Mouse (Mus musculus): Measurements from ENCODE around the gene Tgds.
"Not testable (repeated sequence)": the region's sequence is repeated elsewhere in the genome, so short reads cannot be mapped to it uniquely, and the experiment has no call there.

Tgds gene

DNA sequence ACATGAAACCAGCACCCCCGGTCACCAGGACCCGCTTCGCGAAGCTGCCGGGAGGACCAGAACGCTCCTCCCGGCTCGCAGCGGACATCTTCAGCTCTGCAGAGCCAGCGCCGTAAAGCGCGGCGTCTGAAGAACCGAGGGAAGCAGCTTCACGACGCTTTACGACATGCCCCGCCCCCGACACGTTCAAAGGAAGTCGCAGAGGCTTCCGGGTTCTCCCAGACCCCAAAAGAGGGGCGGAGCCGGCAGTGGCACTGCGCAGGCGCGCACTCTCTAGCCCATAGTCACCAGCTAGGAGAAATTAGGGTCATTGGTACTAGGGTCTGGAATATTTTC, at the start of gene Tgds:
Gene Tgds, minus strand, starts transcription at position 114 of the 336 bp plus-strand sequence.
- DNase-seq = peak; percentile 100

DNA sequence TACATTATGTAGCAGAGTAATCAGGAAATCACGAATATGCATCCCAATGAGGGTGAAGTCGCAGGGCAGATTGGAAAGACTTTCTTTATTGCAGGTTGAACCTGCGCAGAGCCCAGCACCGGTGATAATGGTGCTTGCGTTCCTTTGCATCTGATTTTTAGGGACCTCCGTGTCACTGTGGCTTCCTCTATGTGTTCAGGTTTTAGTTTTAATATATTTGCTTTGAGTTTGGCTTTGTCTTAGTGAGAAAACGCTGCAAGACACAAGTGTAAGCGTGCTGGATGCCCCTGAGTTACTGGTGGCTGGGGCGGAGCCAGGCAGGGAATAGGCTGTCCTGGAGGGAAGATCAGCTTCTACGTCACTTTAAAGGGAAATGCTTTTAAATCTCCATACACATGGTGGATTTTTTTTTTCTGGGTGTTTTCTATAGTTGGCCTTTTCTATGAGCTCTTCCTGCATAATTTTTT, 48.2 kb upstream of the Tgds start:
- no peak for DNase-seq

DNA sequence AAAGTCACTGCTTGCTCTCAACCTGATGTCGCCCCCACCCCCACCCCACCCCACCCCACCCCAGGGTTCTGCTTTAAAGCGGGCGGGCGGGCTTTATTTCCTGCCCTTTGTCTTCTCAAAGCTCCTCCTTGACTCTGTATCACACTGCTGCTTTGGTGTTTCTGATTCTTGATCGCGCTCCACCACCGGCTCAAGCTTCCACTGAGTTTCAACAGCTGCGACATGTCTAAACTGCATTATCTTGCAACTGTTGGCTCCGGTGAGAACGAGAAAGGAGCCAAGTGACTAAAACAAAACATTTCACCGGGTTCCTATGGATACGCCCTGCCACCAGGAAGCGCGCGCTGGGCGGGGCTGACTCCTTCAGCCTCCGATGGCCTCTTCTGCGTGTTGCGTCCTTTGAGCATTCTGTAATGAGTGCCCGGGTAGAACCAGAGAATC, 47.6 kb upstream of the Tgds start:
- DNase-seq = no peak

DNA sequence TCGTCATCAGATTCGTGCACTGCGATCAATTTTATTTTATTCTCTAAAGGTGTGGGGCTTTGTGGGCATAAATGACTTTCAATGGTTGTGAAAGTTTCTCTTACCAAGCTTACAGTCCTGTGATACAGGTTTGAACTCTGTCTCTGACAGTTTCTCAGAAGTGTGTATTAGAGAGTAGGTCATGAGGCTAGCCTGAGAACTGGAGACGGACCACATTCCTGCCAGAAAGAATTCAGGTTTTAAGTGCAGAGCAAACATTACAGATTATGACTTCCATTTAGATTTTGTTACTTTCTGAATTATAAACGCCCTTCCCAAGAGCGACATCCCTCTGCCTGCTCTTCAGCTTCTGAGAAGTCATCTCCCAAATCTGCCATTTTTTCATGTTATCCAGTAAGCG, 47.1 kb upstream of the Tgds start:
- DNase-seq = no peak

DNA sequence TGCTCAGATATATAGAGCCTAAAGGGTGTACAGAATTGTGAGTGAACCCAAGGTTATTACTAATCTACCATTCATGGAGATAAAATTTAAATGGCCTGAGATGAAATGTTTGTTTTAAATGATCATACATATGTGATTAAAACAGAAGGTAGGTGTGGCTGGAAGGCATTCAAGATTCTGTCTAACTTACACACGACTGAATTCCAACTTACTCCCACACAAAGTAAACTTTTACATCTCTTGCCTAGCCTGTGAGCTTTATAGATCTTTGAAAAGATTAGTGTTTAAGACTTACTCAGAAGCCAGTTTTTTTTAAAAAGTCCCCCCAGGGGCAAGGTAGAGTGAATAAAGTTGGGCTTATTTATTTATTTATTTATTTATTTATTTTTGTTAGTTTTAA, 46.7 kb upstream of the Tgds start:
- DNase-seq = no peak

DNA sequence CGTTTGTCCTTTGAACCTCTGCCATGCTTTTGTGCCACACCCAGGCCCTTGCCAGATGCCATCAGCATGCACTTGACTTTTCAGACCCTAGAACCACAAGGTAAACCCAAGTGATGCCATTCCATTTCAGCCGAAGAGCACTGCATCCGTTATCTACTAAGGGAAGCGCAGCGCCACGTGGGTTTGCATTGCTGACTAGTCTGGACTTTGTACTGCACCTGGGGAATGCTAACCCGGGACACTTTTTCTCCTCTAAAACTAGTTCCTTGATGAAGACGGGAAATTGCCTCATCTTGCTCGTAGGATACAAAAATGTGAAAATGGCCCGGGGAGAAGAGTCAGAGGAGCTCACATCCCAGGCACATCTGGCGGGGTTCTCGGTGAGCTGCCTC, 43.1 kb upstream of the Tgds start:
- DNase-seq = no peak

DNA sequence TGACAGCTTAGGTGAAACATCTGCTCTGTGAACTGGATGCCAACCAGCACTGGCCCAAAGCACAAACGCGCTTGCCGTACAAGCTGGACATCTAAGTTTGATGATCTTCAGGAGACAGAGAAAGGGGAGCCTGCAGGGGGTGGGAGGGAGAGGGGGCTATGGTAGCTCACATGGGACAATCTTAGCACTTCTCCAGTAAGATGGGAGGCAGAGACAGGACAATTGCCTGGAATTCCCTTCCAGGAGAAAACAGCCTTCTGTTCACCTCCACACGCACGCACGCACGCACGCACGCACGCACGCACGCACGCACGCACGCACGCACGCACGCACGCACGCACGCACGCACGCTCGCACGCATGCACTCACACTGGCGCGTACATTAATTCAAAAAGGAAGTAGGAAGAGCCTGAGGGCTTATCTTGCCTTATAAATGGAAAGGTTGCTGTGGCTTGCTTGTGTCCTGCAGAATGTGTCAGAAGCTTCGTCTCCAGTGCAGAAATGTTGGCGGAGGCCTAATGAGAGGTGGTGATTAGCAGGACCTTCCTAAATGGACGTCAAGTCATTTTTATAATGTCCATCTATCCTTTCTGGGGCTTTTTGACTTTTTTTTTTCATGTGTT, 42.6 kb upstream of the Tgds start:
- no peak for DNase-seq

DNA sequence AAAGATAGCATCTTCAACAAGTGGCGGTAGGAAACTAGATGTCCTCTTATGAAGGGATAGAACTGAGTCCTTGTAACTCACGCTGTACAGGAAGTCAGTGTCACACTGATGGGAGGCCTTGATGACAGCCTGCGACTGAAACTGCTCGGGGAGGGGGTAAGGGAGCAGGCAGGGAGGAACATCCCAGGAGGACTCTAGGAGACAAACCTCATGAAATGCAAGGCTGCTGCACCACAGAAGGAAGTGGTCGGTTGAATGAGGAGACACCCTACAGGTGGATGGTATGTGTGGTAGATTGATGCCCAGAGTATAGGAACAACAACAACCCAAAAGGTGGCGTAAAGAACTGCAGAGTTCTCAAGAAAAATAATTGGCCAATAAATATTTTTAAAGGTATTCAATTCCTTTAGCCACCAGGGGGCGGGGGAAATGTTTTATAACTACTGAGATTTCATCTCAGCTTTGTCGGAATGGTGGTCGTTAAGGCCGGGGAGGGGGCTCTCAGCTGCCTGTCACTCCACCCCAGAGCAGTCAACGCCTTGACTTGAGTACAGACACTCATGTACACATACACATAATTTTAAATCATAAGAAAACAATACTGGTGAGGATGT, 41.1 kb upstream of the Tgds start:
- DNase-seq = no peak

DNA sequence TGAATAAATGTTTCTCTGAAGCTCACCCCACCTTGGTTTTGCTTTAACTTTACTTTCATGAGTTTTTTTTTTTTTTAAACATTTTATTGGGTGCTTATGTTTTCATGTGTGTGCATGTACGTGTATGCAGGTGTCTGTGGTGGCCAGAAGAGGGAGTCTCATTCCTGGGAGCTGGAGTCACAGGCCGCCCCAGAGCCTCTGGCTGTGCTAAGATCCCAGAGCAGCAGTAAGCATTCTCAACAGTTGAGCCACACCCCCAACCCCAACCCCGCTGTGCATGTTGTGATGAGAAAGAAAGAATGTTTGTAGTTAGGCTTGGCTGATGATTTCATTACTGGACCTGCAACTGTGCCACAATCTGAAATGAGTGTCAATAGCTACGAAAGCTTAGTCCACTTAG, 36.2 kb upstream of the Tgds start:
- DNase-seq = no peak

DNA sequence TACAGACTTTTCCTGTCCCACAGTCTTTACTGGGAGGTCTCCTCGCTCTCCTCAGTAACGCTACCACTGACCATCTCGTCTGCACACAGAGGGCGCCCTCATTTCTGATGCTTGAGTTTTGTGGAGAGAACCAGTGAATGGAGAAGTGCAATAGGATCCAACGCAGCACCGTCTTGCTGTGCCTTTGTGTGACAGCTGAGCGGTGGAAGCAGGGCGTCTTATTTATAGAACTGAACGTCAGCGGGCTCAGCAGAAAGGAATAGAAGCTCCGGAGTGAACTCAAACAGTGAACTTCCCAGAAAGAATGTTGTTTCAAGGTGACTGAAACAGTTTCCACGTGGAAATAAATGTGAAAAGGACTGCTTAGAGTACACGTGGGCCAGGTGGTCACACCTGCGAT, 30.1 kb upstream of the Tgds start:
- no peak for DNase-seq

DNA sequence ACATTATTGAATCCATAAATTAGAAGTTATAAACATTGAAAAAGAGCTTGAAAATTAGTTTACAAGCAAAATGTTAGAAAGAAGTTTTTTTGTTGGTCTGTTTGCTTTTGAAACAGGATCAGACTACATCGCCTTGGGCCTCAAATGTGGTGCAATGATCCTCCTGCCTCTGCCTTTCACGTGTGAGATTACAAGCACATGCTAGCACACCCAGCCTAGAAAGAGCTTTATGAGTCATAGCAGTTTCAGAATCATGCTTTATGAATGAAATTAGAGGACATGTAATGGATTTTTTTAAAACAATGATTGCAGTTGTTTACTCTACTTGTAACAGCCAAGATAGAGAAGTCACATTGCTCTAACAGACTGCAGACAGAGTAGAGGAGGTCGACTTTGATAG, 29.2 kb upstream of the Tgds start:
- no peak for DNase-seq

DNA sequence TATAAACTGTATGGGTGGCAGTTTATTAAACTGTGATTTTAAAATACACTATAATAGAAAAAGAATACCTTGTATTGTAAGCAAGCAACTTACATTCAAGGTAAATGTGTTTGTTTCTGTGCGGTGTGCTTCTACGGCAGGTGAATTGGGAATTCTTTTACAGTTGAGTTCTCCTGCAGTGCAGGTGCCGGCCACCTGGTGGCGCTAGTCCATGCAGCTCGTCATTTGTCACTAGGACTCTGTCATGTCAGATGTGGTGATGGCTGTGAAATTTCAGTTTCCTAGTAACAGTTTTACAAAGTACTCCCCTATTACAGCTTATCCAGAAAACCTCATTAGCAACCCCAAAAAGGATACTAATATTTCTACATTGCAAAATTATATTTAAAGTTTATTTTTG, 24.6 kb upstream of the Tgds start:
- DNase-seq = peak; percentile 51

DNA sequence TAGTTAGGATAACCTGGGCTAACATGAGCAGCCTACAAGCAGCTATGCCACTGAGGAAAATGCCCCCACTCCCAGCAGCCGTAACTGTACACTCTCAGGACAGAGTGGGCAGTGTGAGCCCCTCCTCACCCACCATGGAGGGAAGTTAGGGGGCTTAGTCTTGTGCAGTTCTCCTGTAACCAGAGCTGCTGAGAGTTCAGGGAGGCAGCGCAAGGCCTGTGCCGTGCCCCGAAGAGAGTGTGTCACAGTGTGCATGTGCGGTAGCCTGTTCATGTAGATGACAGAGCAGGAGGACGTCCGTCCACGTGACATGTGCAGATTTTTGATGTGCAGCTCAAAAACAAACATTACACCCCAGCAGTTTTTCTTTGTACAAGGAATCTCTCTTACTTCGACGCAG, 24.2 kb upstream of the Tgds start:
- no peak for DNase-seq

DNA sequence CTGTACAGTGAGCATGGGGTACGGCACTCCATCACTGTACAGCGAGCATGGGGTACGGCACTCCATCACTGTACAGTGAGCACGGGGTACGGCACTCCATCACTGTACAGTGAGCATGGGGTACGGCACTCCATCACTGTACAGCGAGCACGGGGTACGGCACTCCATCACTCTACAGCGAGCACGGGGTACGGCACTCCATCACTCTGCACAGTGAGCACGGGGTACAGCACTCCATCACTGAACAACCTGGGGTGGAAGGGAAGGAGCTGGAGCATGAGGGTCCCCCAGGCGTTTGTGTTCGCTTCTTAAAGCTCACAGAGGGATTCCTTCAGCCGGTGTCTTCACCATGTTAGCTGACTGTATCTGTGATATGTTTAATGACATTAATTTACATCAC, 23.5 kb upstream of the Tgds start:
- DNase-seq = not testable (repeated sequence)

DNA sequence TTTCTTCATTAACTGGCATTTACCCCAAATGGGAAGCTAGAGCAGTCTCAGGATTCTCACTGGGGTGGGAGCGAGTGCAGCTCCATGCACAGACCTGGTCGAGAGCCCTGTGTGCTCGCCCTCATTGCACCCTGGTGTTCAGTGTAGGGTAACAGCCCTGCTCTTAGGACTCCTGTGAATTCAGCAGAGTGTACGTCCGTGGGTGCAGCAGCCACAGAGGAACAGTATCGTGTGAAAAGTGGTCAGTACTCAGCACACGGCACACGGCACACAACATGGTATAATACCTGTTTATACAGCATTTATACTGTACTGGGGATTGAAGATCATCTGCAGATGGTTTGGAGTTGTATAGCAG, 19.7 kb upstream of the Tgds start:
- no peak for DNase-seq

DNA sequence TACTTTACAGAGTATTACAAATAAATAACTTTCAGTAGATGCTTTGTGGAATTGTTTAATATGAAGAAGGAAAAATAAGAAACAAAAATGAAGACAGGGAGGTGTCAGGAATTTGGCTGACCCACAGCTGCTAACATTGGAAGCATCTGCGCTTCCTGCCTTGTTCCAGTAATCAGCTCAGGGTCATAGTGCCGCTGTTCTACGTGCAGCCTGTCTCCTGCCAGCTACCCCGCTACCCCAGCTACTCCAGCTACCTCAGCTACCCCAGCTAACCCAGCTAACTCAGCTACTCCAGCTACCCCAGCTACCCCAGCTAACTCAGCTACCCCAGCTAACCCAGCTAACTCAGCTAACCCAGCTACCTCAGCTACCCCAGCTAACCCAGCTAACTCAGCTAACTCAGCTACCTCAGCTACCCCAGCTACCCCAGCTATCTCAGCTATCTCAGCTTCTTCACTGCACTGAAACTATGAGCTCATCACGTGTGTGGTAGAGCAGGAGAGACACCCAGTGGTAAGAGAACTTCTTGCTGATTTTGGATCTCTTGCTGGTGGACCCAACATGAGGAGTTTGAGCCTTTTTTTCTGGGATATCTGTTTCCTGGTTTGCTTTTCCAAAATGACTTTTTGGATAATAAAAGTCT, 19.2 kb upstream of the Tgds start:
- DNase-seq = no peak

DNA sequence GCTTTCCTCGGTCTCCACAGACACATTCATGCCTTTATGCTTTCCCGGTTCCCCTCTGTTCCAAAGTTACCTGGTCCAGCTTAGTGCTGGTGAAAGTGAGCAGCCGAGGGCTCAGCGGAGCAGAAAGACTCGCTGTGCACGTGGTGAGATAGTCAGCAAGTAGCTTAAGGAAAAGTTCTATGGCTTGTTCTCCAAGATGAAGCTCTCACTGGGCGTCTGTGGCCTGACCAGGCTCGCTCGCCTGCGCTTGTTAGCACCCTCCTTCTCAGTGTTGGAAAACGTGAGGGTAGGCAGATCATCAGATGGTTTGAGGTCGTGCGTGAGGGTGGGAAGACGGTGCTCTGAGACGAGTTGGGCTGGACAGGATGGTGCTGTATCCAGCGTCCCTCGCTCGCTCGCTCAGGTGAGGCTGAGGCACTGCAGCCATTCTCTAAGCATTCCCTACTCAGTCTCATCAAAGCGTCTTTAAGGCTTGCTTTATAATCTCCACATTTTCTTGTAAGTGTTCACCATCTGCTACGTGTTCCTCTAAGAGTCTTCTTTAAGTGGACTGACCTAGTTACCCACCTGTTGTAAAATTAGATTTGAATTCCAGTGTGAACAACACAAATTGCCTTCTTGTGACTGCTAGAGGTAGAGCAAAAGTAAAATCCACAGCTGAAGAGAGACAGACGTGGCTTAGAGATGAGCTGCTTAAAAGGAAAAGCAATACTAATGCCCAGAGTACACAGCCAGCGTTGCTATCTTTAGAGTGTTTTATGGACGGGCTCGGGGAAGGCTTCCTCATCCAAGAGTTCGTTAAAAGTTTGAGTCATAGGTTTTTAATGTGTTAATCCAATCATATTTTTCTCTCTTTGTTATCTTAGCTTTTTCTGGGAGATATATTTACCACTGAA, 18.3 kb upstream of the Tgds start:
- DNase-seq = no peak

DNA sequence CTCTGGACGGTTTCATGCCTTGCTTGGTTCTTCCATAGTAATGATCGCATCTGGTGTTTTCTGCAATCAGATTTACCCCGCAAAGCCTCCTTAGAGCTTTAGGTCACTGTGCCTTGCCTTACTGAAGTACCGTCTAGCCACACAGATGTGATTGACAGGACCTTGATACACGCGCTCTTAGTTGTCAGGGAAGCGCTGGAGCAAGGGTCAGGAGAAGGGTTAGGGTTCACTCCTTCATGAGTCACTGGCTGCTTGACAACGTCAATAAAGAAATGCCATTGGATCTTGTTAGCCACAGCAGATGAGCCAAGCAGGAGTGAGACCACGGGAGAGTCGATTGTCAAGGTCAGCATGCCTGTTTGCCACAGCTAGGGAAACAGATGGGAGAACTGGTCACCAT, 16.0 kb upstream of the Tgds start:
- no peak for DNase-seq

DNA sequence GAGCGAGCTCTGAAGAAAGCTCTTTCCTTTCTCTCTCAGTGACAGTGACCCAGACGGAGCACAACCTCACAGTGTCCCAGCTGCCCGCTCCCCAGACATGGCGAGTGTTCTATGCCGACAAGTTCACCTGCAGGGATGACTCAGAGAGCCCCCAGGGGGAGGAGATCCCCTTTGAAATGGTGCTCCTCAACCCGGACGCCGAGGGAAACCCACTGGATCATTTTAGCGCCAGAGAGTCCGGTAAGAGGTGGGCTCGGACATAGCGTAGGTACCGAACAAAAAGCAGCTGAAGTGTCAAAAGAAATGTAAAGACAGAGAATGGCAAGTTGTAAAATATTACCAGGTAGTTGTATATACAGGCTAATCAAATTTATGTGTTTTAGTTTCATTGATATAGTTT, 15.5 kb upstream of the Tgds start:
- no peak for DNase-seq

DNA sequence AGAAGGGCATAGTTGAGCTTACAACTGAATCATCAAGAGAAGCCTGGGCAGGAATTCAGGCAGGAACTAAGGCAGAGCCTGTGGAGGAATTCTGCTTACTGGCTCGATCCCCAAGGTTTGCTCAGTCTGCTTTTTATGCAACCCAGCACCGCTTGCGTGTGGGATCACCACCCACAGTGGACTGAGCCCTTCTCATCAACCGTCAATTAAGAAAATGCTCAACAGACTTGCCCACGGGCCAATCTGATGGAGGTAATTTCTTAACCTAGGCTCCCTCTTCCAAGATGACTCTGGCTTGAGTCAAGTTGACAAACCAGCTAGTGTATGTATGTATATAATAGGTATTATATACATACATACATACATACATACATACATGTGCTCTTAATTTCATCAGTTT, 9.7 kb upstream of the Tgds start:
- DNase-seq = no peak

DNA sequence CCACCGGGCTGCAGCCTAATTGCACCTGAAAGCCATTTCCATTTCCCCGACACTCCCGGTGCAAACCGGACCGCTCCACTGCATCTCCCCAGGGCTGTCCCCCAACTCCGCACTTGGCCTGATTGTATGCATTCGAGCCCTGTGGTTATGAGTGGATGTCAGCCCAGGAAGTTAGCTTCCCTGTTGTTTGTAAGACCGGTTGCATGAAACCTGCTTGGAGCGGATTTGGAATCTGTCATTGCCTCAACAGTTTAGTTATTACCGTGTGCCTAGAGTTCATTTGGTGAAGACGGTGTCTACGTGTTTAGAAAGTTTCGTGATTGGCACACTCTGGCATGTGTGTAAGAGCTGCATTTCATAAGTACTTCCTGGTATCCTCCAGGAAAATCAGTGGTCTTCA, 4.9 kb upstream of the Tgds start:
- DNase-seq = no peak

DNA sequence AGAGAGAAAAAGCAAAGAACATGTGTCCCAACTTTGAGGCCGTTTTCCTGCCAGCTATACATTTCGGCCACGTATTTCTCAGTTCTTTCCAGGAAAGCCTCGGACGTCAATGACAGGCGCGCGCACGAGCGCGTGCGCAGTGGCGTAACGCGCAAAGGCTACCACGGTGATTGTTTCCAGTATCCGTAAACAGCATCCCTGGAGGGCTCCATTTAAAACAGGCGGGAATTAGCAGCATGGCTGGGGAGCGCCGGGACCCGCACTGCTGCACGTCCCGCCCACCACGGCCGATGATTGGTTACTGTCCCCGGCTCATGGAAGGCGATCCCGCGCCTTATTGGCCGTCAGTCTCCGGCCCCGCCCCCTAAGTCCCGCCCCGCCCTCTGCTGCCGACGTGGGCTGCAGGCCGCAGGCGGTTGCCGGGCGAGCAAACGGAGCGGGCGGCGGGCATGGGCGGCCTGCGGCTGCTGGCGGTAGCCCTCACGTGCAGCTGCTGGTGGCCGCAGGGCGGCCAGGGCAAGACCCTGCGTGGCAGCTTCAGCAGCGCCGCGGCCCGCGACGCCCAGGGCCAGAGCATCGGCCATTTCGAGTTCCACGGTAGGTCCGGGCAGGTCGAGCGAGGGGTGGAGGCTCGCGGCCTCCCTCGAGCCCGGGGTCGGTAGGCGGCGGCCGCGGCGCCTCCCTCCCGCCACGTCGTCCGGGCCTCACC, 4.3 kb upstream of the Tgds start, which contains the start of gene Gpr180:
Gene Gpr180, plus strand, starts transcription at position 415 of the 709 bp plus-strand sequence.
- peak; percentile 99 for DNase-seq
